Mouse (Mus musculus): ENCODE data around the gene Sobp. TPM values are rescaled to one million over a fixed set of nuclear protein-coding genes. Genes with fewer than 3 reads are reported as not detected.

Sobp gene
- polyA plus RNA-seq, 1 experiment: not detected

DNA sequence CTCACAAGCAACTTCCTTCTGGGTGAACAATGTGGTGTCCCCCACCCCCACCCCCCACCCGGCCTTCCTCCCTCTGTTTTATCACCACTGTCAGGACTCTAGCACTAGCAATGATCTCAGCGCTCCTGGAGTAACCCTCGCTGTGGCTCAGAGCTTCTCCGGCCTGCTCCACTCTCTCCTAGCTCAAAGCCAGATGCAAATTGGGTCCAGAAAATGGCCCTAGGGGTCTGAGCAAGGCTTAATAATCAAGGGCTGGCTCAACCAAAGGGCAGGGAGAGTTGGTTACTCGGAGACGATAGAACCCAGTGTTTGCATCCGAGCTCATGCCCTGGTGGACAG, 136.9 kb downstream of the Sobp start:
- 63% methylated on average over 7 of the region's 7 CpGs for WGBS
- Histone ChIP-seq H3K27ac (ENCODE audit: insufficient read depth, low read depth, low read length) (no peak overlapping the region), H3K4me3 (ENCODE audit: insufficient read depth, low read depth, low read length) (no peak overlapping the region), H3K4me1 (ENCODE audit: control insufficient read depth, insufficient read depth, low read length) (peaks cover 7% of the 10 kb centered on the region)
- TF ChIP-seq CTCF (IDR thresholded peaks at IDR 0.05; ENCODE audit: insufficient read depth, low read depth, low read length) (no peak), POLR2A (IDR thresholded peaks at IDR 0.05; ENCODE audit: insufficient read depth, low read depth, low read length) (no peak)

DNA sequence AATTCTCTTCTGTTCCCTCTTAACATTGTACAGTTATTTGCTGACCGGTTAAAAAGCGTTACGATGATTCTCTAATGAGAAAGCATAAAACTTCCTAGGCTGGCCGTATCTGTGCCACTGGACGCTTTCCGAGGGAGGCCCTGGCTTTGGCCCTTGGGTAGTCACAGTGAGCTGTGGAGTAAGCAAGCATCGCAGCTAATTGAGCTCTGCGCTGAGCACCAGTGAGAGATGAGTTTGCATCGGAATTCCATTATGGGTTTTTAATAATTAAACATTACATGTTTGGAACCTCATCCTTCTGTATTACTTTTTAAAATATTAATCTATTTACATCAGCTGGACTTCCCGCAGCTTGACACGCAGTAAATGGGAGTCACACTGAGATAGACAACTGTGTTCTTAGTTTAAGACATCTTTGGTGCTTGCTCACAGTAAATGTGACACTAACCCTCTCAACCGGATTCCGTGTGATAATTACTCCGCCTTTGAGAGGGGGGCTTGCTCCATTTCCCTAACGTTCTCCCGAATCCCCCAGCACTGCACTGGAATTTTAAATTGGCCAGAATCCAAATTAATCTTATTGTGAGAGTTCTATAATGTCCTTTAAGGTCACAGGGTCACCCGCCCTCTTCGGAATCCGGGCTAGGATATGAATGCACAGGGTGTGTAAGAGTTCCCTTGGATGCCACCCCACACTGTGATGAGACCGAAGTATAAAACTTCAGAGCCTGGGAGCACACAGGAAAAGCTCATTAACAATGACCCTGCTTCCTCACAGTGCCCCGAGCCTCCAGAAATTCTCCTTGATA, 137.5 kb downstream of the Sobp start:
- TF ChIP-seq POLR2A (IDR thresholded peaks at IDR 0.05; ENCODE audit: insufficient read depth, low read depth, low read length) (no peak), CTCF (IDR thresholded peaks at IDR 0.05; ENCODE audit: insufficient read depth, low read depth, low read length) (no peak)
- Histone ChIP-seq H3K4me1 (ENCODE audit: control insufficient read depth, insufficient read depth, low read length) (peaks cover 6% of the 10 kb centered on the region), H3K4me3 (ENCODE audit: insufficient read depth, low read depth, low read length) (no peak overlapping the region), H3K27ac (ENCODE audit: insufficient read depth, low read depth, low read length) (no peak overlapping the region)
- 70% methylated on average over 21 of the region's 21 CpGs for WGBS

DNA sequence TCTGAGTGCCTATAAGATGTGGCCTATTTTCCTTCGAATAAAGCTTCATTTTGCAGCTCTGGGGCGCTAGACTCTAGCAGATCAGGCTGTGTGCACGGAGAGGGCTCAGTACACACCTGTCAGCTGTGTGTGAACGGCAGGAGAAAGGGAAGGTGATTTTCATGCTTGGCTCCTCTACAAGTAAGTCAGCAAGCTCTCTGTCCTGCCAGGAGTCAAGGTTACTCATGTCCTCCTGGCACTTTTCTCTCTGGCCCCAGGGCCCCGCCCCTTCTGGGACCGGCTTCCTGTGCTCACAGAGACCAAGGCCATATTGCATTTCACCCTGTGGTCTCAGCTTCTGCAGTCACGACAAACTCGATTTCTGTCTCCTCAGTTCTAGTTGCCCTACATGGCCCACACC, 138.8 kb downstream of the Sobp start:
- H3K4me1 ChIP-seq (ENCODE audit: control insufficient read depth, insufficient read depth, low read length): peaks cover 6% of the 10 kb centered on the region
- no peak for TF ChIP-seq POLR2A (IDR thresholded peaks at IDR 0.05; ENCODE audit: insufficient read depth, low read depth, low read length)
- TF ChIP-seq CTCF (IDR thresholded peaks at IDR 0.05; ENCODE audit: insufficient read depth, low read depth, low read length): no peak
- WGBS: 70% methylated on average over 8 of the region's 8 CpGs
- H3K27ac ChIP-seq (ENCODE audit: insufficient read depth, low read depth, low read length): no peak overlapping the region
- H3K4me3 ChIP-seq (ENCODE audit: insufficient read depth, low read depth, low read length): no peak overlapping the region

DNA sequence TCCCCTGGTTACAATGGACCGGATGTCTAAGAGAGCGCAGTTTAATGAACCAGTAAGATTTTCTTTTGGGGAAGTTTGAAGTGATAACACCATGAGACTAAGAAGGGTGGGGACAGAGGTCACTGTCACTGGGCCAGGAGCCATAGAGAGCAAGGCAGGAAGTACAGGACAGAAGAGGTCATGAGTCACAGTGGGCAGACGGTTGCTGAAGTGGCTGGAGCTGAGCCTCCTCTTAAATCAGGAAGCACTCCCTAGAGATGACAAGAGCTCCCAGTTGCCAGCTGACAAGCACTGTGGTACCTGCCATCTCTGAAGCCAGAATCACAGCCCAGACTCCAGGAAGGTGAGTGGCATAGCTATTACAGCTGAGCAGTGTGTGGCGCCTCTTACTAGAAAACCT, 139.5 kb downstream of the Sobp start:
- Histone ChIP-seq H3K27ac (ENCODE audit: insufficient read depth, low read depth, low read length) (no peak overlapping the region), H3K4me3 (ENCODE audit: insufficient read depth, low read depth, low read length) (no peak overlapping the region), H3K4me1 (ENCODE audit: control insufficient read depth, insufficient read depth, low read length) (peaks cover 6% of the 10 kb centered on the region)
- WGBS: 83% methylated on average over 4 of the region's 4 CpGs
- no peak for TF ChIP-seq CTCF (IDR thresholded peaks at IDR 0.05; ENCODE audit: insufficient read depth, low read depth, low read length)
- TF ChIP-seq POLR2A (IDR thresholded peaks at IDR 0.05; ENCODE audit: insufficient read depth, low read depth, low read length): no peak

DNA sequence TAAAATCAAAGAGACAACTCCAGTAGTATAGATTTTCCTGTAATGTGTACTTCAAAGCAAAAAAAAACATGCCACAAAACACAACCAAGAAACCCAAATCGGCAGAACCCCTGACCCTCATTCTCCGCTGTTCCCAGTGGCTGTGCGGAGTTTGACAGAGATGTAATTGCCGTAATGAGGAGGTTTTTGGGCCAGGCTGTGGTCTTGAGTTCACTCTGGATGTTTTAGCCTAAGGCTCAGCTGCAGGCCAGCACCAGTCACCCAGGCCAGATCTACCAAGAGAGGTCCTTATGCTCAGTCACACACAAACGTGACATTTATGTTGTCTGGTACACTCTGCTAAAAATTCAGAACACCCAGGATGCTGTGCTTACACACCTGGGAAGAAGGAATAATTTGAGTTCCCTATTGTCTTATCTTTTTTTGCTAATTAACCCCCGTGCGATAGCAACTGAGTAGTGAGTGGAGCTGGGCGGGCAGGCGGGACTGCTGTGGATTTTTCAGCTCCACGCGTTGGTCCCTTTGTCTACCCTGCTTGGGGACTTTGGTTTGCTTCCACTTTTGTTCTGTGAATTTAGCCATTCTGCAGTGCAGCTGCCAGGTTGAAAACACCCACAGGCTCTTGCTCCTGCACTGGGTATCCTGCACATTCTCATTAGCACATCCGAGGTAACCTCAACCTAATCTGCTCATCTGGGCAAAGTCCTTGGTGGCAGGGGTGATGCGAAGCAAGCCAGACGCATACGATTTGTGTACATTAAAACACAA, 140.7 kb downstream of the Sobp start:
- peaks cover 6% of the 10 kb centered on the region for H3K4me1 ChIP-seq (ENCODE audit: control insufficient read depth, insufficient read depth, low read length)
- H3K4me3 ChIP-seq (ENCODE audit: insufficient read depth, low read depth, low read length): no peak overlapping the region
- TF ChIP-seq CTCF (IDR thresholded peaks at IDR 0.05; ENCODE audit: insufficient read depth, low read depth, low read length) (no peak), POLR2A (IDR thresholded peaks at IDR 0.05; ENCODE audit: insufficient read depth, low read depth, low read length) (no peak)
- 68% methylated on average over 15 of the region's 15 CpGs for WGBS
- no peak overlapping the region for H3K27ac ChIP-seq (ENCODE audit: insufficient read depth, low read depth, low read length)

DNA sequence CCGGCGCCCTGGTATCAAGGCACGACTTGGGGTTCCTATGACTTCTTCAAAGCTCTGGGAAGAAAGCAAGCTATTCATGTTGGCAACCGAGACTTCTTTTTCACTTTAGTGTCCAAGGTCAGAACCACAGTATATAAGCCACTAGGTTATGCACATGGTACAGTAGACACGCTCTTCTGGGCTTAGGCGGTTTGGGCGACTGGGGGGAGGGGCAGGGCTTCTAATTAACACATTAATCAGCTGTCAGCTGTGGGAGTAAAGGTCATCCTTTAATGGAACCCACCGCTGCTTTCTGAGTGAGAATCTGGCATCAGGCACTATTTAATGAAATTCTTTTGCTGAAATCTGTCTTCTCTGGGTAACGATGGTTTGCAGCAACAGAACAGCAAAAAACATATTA, 147.3 kb downstream of the Sobp start:
- Histone ChIP-seq H3K27ac (ENCODE audit: insufficient read depth, low read depth, low read length) (no peak overlapping the region; the same call in 1 of the 2 replicates), H3K4me1 (ENCODE audit: control insufficient read depth, insufficient read depth, low read length) (peaks cover 18% of the 10 kb centered on the region), H3K4me3 (ENCODE audit: insufficient read depth, low read depth, low read length) (no peak overlapping the region)
- TF ChIP-seq CTCF (IDR thresholded peaks at IDR 0.05; ENCODE audit: insufficient read depth, low read depth, low read length): no peak
- TF ChIP-seq POLR2A (IDR thresholded peaks at IDR 0.05; ENCODE audit: insufficient read depth, low read depth, low read length): no peak
- 65% methylated on average over 9 of the region's 9 CpGs for WGBS

DNA sequence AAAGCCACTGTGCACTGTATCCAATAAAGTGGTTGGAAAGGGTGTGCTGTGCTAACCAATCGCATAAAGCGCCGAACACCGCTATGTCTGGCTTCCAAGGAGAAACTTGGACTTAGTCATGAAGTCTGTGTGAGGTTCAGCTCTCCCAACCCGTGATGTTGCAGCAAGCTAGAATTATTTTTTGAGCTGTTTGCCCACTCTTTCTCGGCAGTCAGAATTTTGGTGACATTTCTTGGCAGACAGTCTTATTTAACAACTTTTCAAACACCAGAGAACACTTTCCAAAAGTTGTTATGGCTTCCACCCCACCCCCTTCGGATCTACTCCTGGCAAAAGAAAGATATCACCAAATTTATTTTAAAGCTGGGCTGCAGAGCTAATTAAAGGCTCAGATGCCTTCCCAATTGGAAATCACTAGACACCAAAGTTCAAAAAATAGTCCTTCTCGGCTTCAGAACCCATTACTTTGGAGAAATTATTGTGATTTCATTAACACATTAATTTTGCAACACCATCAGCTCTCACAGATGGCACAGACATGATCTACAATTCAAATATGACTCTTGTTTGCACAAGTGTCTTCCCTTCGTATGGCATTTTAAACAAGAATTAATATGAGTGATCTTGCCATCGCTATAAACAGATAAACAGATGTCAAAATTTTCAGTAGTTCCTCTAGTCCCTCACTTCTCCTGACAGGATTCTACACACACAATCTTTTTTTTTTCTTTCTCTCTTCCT, 150.7 kb downstream of the Sobp start:
- Histone ChIP-seq H3K4me1 (ENCODE audit: control insufficient read depth, insufficient read depth, low read length) (peaks cover 29% of the 10 kb centered on the region), H3K27ac (ENCODE audit: insufficient read depth, low read depth, low read length) (no peak overlapping the region), H3K4me3 (ENCODE audit: insufficient read depth, low read depth, low read length) (no peak overlapping the region)
- TF ChIP-seq POLR2A (IDR thresholded peaks at IDR 0.05; ENCODE audit: insufficient read depth, low read depth, low read length) (no peak), CTCF (IDR thresholded peaks at IDR 0.05; ENCODE audit: insufficient read depth, low read depth, low read length) (no peak)
- 59% methylated on average over 10 of the region's 10 CpGs for WGBS

DNA sequence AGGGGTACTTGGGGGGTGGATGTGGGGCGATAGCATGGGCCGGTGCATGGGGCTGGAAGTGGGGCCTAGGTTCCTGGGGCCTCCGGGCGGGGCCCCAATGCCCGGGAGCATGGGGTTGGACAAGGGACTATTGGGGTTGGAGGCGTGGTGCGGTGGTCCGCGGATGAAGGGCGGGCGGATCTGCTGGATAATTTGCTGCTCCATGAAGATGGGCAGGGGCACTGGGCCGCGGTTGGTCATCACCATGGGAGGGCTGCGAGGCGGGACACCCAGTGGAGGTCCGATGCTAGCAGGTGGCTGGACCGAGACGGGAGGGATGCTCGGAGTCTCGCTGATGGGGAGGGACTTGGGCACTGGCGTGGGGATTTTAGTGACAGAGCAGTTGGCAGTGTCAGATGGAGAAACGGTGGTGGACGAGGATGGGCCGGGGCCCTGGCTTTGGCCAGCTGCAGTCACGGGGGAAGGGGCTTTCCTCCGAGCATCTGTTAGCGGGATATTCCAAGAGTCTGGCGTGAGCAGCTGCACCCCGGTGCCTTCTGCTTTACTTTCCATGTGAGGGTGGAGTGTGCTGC, 152.1 kb downstream of the Sobp start:
- Histone ChIP-seq H3K27ac (ENCODE audit: insufficient read depth, low read depth, low read length) (no peak overlapping the region), H3K4me3 (ENCODE audit: insufficient read depth, low read depth, low read length) (peak overlapping the region; percentile 47), H3K4me1 (ENCODE audit: control insufficient read depth, insufficient read depth, low read length) (peaks cover 25% of the 10 kb centered on the region)
- TF ChIP-seq POLR2A (IDR thresholded peaks at IDR 0.05; ENCODE audit: insufficient read depth, low read depth, low read length) (no peak), CTCF (IDR thresholded peaks at IDR 0.05; ENCODE audit: insufficient read depth, low read depth, low read length) (no peak)
- WGBS: 47% methylated on average over 29 of the region's 29 CpGs

Measured in olfactory bulb, adult 2 months (tissue).